Mouse (Mus musculus): Measurements from ENCODE around the gene Slc6a8.

DNA sequence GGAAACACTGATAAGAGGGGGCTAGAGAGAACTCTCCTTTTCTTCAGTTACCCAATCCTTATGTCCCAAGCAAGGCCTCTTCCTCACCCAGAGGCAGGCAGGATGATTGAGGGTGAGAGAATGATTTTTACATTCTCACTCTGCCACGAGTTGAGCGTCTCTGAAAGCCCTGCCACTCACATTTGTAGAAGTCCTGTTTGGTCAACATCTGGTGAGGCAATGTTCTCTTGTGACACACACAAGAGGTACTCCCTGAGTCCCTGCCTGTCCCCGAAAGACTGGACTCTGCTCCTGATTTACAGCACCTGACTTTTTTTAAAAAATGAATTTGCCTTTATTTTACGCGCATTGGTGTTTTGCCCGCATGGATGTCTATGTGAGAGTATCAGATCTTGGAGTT, 19.6 kb upstream of the Slc6a8 start:
- TF ChIP-seq CTCF (IDR thresholded peaks at IDR 0.05; ENCODE audit: borderline replicate concordance, insufficient read depth, low read depth, low read length) (no peak), POLR2A (IDR thresholded peaks at IDR 0.05; ENCODE audit: borderline replicate concordance, insufficient read depth, low read length) (no peak)
